Mouse (Mus musculus): ENCODE data around the gene Tlr11.

DNA sequence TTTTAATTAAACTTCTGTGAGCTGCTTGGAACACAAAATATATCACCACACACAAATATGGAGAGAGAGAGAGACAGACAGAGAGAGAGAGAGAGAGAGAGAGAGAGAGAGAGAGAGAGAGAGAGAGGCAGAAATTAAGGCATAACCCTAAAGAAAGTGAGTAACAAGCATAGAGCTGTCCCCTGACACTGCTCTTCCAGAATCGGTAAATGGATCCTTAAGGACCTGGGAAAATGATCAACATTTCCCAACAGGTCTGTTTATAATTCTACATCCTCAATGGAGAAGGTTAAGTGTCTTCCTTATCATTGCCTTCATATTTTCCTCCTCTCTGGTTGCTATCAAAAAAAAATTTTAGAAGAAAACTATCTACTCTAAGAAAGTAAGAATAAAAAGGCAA lies 49.6 kb downstream of the Tlr11 start, which contains the start of gene Olfr738:
- TF ChIP-seq ZC3H11A (IDR thresholded peaks at IDR 0.05; ENCODE audit: borderline replicate concordance, low read depth, low read length) (no peak), HCFC1 (IDR thresholded peaks at IDR 0.05; ENCODE audit: borderline replicate concordance, insufficient read depth, low read length) (no peak), MAFK (IDR thresholded peaks at IDR 0.05; ENCODE audit: insufficient read depth, low read depth, low read length) (no peak)
